Mouse (Mus musculus) olfactory bulb, adult 2 months (tissue): ENCODE measurements around the gene Lrp2bp. TPM values are rescaled to one million over a fixed set of nuclear protein-coding genes. Genes with fewer than 3 reads are reported as not detected.

Experiments
- H3K27ac ChIP-seq: fragments of 200-500 bp; 2 replicates; pipeline ENCODE4 v1.5.1; 2012; ENCODE audit warnings: low read depth, low read length; ENCODE audit not compliant: insufficient read depth
- H3K4me1 ChIP-seq: fragments of 200-500 bp; 2 replicates; pipeline ENCODE4 v1.6.1; 2012; ENCODE audit warnings: low read length; ENCODE audit not compliant: control insufficient read depth, insufficient read depth
- H3K4me3 ChIP-seq: fragments of 200-500 bp; 2 replicates; pipeline ENCODE4 v1.5.1; 2012; ENCODE audit warnings: mild to moderate bottlenecking, low read depth, low read length, moderate library complexity; ENCODE audit not compliant: insufficient read depth
- CTCF ChIP-seq: fragments of 200-500 bp; IDR thresholded peaks from 2 replicates; pipeline ENCODE4 v1.5.1; 2012; ENCODE audit warnings: low read depth, mild to moderate bottlenecking, low read length, moderate library complexity; ENCODE audit not compliant: insufficient read depth
- POLR2A ChIP-seq: fragments of 200-500 bp; IDR thresholded peaks from 2 replicates; pipeline ENCODE4 v1.6.1; 2012; ENCODE audit warnings: mild to moderate bottlenecking, low read depth, low read length, moderate library complexity; ENCODE audit not compliant: insufficient read depth
- WGBS: fragments of 180-500 bp; shearing (Covaris S2); methylation state at CpG from one replicate; pipeline ENCODE4 v1.1.7; 2018; 5-methylcytosine and 5-hydroxymethylcytosine counted together
- polyA plus RNA-seq: library from polyadenylated mRNA; stranded (reverse); fragments of >200 nt; gene quantifications from 2 replicates; pipeline ENCODE4 v1.2.4, GENCODE M21; 2012; ENCODE audit warnings: low replicate concordance; ENCODE audit not compliant: missing spikeins, insufficient read depth, insufficient read length

Gene Lrp2bp
- polyA plus RNA-seq, 1 experiment: not detected

GRCm38 (mm10) chr8:46075223-46075622 is 76.1 kb downstream of the Lrp2bp start:
- WGBS: 91% methylated on average over 5 of the region's 5 CpGs
- TF ChIP-seq POLR2A (no peak), CTCF (no peak)
- H3K4me1 ChIP-seq: no peaks in the 10 kb centered on the region
- H3K27ac ChIP-seq: no peak overlapping the region
- no peak overlapping the region for H3K4me3 ChIP-seq

DNA sequence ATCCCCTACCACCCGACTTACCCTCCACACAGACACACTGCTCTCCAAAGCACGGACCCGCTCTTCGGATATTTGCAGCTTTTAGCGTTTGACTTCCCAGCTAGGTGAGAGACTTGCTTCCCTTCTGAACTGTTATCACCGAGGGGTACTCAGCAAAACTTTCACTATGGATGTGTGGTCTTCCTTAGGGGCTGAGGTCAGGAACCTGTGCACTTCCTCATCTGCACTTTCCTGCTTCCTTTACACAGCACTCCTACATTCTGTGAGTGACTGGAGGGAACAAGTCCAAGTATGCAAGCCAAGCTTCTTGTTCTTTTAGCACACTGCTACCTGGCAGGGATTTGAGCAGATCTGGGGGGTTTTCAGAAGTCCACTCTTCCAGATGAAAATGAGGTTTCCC is 79.8 kb downstream of the Lrp2bp start:
- no peak overlapping the region for H3K27ac ChIP-seq
- H3K4me1 ChIP-seq: no peaks in the 10 kb centered on the region
- TF ChIP-seq POLR2A (no peak), CTCF (no peak)
- H3K4me3 ChIP-seq: no peak overlapping the region
- WGBS: 85% methylated on average over 6 of the region's 6 CpGs

Other genes with a start within 250 kb of the Lrp2bp start
- gene Pdlim3, start 113.8 kb upstream of the Lrp2bp start, polyA plus RNA-seq: not detected in 2 replicates
- gene Ccdc110, start 64.7 kb upstream of the Lrp2bp start, polyA plus RNA-seq: not detected in 2 replicates
- gene 1700029J07Rik, start 24.1 kb upstream of the Lrp2bp start, polyA plus RNA-seq: not detected in 2 replicates
- not detected in 2 replicates for gene Ufsp2, start 23.8 kb upstream of the Lrp2bp start, polyA plus RNA-seq
- not detected in 2 replicates for gene Ankrd37, start 6.4 kb downstream of the Lrp2bp start, polyA plus RNA-seq
- not detected in 2 replicates for gene Cfap97, start 152.5 kb downstream of the Lrp2bp start, polyA plus RNA-seq
- gene Snx25, start 152.9 kb downstream of the Lrp2bp start, polyA plus RNA-seq: not detected in 2 replicates
- 159 and 241 TPM in 2 replicates for gene Slc25a4, start 212.0 kb downstream of the Lrp2bp start, polyA plus RNA-seq